Mouse (Mus musculus) C2C12 (cell line): ENCODE results near the gene Tsen54. TPM values are rescaled to one million over a fixed set of nuclear protein-coding genes. Genes with fewer than 3 reads are reported as not detected.

Source experiments
- H3K27me3 ChIP-seq: one replicate; pipeline ENCODE4 v1.6.1; 2011; ENCODE audit not compliant: control insufficient read depth, insufficient read depth, insufficient read length
- H3K36me3 ChIP-seq: one replicate; pipeline ENCODE4 v1.6.1; 2011; ENCODE audit not compliant: control insufficient read depth, insufficient read depth
- H3K4me3 ChIP-seq: one replicate; pipeline ENCODE4 v1.5.1; 2011; ENCODE audit warnings: mild to moderate bottlenecking, control low read depth; ENCODE audit not compliant: poor library complexity, insufficient read depth, severe bottlenecking
- H3K79me2 ChIP-seq: one replicate; pipeline ENCODE4 v1.6.1; 2011; ENCODE audit not compliant: control insufficient read depth, insufficient read depth
- H3K79me3 ChIP-seq: one replicate; pipeline ENCODE4 v1.6.1; 2011; ENCODE audit warnings: low read depth, control low read depth
- H3ac ChIP-seq: one replicate; pipeline ENCODE3; 2011; ENCODE audit warnings: low read depth; ENCODE audit not compliant: control insufficient read depth, insufficient read length
- CEBPB ChIP-seq: IDR thresholded peaks from one replicate; pipeline ENCODE4 v1.6.1; 2011; ENCODE audit warnings: low read depth, mild to moderate bottlenecking, control low read depth, moderate library complexity
- CTCF ChIP-seq: IDR thresholded peaks from one replicate; pipeline ENCODE4 v1.5.1; 2011; ENCODE audit not compliant: control insufficient read depth, insufficient read depth, insufficient read length
- FOSL1 ChIP-seq: IDR thresholded peaks from one replicate; pipeline ENCODE4 v1.8.0; 2011; ENCODE audit warnings: mild to moderate bottlenecking, low read length; ENCODE audit not compliant: poor library complexity, insufficient read depth, severe bottlenecking
- MAX ChIP-seq: IDR thresholded peaks from one replicate; pipeline ENCODE4 v1.6.1; 2011; ENCODE audit warnings: mild to moderate bottlenecking, control low read depth
- MYOD1 ChIP-seq: IDR thresholded peaks from one replicate; pipeline ENCODE4 v1.6.1; 2011; ENCODE audit warnings: low read depth; ENCODE audit not compliant: control insufficient read depth, insufficient read length
- MYOG ChIP-seq: IDR thresholded peaks from one replicate; pipeline ENCODE4 v1.6.1; 2011; ENCODE audit not compliant: control insufficient read depth, insufficient read length; ENCODE audit errors: extremely low read depth
- USF1 ChIP-seq: IDR thresholded peaks from one replicate; pipeline ENCODE4 v1.6.1; 2011; ENCODE audit warnings: low read depth, mild to moderate bottlenecking, control low read depth, moderate library complexity
- polyA plus RNA-seq: library from polyadenylated mRNA; unstranded; fragments of >200 nt; fragmentation: generic; extraction: Trizol; gene quantifications from one replicate; pipeline ENCODE4 v1.2.1, GENCODE M21; 2012; ENCODE audit warnings: missing spikeins

Tsen54 gene
- polyA plus RNA-seq, 1 experiment, result 18.5 TPM

GRCm38 (mm10) chr11:115807971-115808370 is 6.6 kb upstream of the Tsen54 start:
- no peak overlapping the region for H3K4me3 ChIP-seq
- H3K27me3 ChIP-seq, result no peaks in the 10 kb centered on the region
- peaks cover 17% of the 10 kb centered on the region for H3K36me3 ChIP-seq
- H3K79me3 ChIP-seq, result peaks cover 2% of the 10 kb centered on the region
- no peaks in the 10 kb centered on the region for H3K79me2 ChIP-seq
- TF ChIP-seq MAX (no peak), FOSL1 (no peak), MYOD1 (no peak), MYOG (no peak), CTCF (no peak)
- no peak overlapping the region for H3ac ChIP-seq

- TF ChIP-seq MYOD1, result no peak
- TF ChIP-seq CEBPB, result no peak
- no peak for TF ChIP-seq MAX
- TF ChIP-seq MYOG, result no peak
- no peak for TF ChIP-seq FOSL1
- TF ChIP-seq CTCF, result no peak
- Histone ChIP-seq H3K79me2 (no peaks in the 10 kb centered on the region), H3K36me3 (peaks cover 12% of the 10 kb centered on the region), H3K27me3 (no peaks in the 10 kb centered on the region), H3K4me3 (no peak overlapping the region), H3K79me3 (peaks cover 2% of the 10 kb centered on the region), H3ac (no peak overlapping the region)
Measured at GRCm38 (mm10) chr11:115808696-115809310, 5.7 kb upstream of the Tsen54 start.

DNA sequence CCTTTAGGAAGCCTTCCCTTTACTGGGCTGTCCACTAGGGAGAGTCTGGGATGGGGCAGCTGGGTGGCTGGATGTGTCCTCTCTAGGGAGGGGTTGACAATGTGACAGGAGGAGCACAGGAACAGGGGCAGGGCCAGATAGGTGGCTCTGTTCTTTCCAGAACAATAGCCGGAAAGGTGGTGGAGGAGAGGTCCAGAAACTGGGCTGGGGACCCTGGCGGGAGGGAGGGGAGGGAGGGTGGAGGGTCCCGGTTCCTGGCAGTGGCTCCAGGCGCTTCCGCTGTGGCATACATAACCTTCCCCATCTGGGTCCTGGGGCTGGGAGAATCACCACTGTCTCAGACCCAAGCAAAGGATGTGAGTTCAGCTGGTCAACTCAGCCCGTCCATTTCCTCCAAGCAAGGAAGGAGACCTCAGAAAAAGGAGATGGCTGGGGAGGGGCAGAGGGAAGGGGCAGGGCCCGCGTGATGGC is 5.2 kb upstream of the Tsen54 start:
- TF ChIP-seq CTCF (no peak), CEBPB (no peak), MYOG (no peak), MYOD1 (no peak), FOSL1 (no peak), USF1 (no peak), MAX (no peak)
- Histone ChIP-seq H3K4me3 (no peak overlapping the region), H3K79me3 (peaks cover 2% of the 10 kb centered on the region), H3K79me2 (no peaks in the 10 kb centered on the region), H3K27me3 (no peaks in the 10 kb centered on the region), H3ac (no peak overlapping the region), H3K36me3 (peaks cover 10% of the 10 kb centered on the region)

GRCm38 (mm10) chr11:115810377-115810776 is 4.1 kb upstream of the Tsen54 start:
- Histone ChIP-seq H3K27me3 (no peaks in the 10 kb centered on the region), H3ac (no peak overlapping the region), H3K36me3 (peaks cover 2% of the 10 kb centered on the region), H3K4me3 (no peak overlapping the region), H3K79me3 (peaks cover 3% of the 10 kb centered on the region), H3K79me2 (peaks cover 5% of the 10 kb centered on the region)
- TF ChIP-seq MYOG (no peak), MYOD1 (no peak), MAX (no peak), FOSL1 (no peak), CEBPB (no peak), CTCF (no peak), USF1 (no peak)

- peaks cover 8% of the 10 kb centered on the region for H3K79me2 ChIP-seq
- H3K27me3 ChIP-seq, result no peaks in the 10 kb centered on the region
- no peak overlapping the region for H3K4me3 ChIP-seq
- no peaks in the 10 kb centered on the region for H3K36me3 ChIP-seq
- H3ac ChIP-seq, result no peak overlapping the region
- peaks cover 3% of the 10 kb centered on the region for H3K79me3 ChIP-seq
- TF ChIP-seq FOSL1 (no peak), CEBPB (no peak)
Measured at GRCm38 (mm10) chr11:115811381-115812093, 3.0 kb upstream of the Tsen54 start.
